Mouse (Mus musculus): ENCODE results near the gene Chmp1a.
"Not testable (repeated sequence)": the region's sequence is repeated elsewhere in the genome, so short reads cannot be mapped to it uniquely, and the experiment has no call there.

Chmp1a gene

DNA sequence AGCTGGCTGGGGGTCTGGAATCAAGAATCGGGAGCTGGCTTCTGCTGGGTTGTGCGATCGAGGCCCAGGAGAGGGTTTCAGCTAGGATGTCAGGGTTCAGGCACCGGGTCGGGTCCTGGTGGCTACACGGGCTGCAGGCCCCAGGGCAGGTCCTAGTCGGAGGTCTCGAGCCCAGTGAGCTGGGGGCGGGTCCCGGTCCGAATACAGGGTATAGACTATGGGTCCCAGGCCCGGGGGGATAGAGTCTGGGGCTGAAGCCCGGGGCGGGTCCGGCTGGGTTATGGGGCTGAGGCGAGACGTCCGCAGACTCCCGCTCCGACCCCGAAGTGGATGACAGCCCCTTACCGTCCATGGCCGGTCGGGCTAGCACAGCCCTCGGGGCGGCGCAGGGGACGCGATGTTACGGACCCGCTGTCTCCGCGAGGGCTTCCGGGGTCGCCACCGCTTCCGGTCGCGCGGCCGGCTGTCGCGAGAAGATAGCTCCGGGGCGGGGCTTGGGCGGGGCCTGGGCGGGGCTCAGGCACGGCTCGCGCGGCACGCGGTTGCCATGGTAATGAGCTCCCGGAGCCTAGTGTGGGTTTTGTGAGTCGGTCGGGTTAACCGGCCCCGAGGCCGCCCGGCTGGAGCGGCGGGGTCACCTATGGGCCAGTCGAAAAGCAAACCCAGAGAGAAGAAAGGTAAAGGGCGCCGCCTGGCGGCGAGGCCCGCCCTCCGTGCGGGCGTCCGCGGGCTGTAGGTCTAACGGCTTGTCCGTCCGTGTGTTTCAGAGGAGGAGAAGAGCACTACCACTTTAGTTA lies at the start of gene Chmp1a, which contains the start of gene Spata33:
TSS of gene Chmp1a (minus strand) at position 443 of the 797 bp plus-strand sequence.
TSS of gene Spata33 (plus strand) at position 512 of the 797 bp plus-strand sequence.
- DNase-seq = peak; percentile 97

DNA sequence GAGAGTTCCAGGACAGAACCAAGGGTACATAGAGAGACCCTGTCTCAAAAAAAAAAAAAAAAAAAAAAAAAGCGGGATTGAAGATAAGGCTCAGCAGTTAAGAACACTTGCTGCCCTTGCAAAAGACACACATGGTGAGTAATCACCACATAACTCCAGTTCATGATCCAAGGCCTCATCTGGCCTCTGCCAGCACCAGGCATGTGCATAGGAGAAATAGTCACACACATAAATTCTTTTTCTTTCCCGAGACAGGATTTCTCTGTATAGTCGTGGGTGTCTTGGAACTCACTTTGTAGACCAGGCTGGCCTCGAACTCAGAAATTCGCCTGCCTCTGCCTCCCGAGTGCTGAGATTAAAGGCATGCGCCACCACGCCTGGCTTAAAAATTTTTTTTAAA lies 45.0 kb upstream of the Chmp1a start:
- not testable (repeated sequence) for DNase-seq

DNA sequence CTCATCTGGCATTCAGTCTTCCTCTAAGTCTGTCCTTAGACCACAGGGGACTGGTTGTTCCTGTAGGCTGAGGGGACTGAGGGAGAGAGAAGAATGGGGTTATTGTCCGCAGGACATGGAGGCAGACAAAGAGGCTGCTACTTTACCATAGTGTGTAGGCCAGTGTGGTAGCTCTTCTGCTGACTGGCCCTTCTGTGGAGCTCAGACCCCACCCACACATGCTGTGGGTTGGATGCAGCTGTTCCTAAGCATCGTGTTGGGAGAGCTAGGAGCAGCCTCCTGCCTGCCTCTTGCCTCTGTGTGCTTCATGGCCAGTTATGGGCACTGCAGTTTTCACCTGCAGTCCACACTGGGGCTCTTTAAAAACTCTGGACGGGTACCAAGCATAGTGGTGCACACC lies 44.6 kb upstream of the Chmp1a start:
- DNase-seq = no peak

DNA sequence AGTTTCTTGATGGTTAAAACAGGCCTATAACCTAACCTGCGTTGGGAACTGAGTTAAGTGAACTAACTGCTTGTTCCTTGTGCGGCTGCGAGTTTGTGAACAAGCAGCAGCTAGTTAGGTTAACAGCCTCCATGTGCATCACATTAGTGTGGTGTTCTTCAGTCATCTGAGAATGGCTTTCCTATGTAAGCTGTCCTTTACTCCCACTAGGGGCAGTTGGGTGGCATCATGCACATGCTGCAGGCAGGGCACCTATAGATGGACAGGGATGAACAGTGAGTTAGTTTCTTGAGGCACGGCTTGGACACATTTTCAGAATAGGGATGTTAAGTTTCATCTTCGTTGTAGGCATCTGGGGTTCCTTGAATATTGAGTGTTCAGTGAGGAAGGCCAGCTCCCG lies 42.6 kb upstream of the Chmp1a start:
- no peak for DNase-seq

DNA sequence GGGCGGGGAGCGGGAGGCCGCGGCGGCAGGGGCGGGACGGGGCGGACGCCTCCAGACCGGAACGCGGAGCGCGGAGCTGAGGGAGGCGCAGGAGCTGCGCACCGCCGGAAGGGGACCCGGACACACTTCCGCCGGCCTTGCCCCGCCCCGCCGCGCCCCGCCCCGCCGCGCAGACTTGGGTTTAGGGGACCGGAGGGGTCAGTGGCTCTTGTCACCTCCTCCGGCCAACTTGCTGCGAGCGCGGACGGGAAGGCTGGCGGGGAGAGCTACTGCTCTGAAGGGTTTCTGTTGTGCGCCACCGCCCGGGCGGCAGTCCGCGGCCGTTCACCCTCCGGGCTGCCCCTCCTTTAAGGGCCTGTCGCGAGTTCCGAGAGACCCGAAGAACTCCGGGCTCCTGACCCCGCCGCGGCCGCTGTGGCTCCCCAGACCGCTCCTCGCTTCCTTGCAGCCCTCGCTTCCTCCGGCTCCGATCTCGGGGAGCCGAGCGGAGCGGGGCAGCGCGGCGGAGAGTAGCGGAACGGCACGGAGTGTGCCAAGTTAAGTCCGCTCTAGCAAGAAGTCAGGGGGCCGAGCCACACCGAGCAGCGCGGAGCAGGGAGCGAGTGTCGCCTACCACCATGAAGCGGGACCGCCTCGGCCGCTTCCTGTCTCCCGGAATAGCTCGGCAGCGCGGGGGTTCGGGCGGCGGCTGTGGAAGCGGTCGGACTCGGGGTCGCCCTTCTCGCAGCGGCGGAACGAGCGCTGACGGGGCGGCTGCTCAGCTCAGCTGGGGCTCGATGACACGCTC lies 41.7 kb upstream of the Chmp1a start, which contains the start of the genes Zfp276 and Vps9d1:
TSS of gene Zfp276 (plus strand) at position 97 of the 787 bp plus-strand sequence.
TSS of gene Vps9d1 (minus strand) at position 250 of the 787 bp plus-strand sequence.
- peak; percentile 89 for DNase-seq

DNA sequence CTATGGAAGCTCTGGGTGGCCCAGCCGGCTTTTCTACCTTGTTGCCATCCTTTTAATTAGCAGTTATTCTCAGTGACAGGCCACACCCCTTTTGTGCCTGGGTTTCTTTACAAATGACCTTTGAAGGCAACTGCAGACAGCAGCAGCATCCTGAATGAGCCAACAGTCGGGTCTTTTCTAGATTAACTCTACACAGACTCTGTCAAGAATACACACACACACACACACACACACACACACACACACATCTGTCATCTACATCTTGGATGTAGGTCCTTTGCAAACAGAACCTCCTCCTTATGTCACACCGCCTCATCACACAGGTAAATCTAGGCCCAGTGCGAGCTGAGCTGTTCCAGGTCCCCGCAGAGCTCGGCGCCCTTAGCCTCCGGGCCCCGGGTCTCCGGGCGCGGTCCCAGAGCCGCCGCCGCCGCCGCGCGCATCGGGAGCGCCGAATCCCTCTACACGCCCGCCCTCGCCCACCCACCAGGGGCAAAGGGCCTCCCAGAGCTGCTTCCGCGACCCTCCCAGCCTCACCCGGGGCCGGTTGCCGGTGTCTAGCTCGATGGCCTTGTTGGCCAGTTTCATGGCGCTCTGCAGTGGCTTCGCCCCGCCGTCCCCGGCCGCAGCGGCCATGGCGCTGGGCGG lies 41.0 kb upstream of the Chmp1a start:
- no peak for DNase-seq

DNA sequence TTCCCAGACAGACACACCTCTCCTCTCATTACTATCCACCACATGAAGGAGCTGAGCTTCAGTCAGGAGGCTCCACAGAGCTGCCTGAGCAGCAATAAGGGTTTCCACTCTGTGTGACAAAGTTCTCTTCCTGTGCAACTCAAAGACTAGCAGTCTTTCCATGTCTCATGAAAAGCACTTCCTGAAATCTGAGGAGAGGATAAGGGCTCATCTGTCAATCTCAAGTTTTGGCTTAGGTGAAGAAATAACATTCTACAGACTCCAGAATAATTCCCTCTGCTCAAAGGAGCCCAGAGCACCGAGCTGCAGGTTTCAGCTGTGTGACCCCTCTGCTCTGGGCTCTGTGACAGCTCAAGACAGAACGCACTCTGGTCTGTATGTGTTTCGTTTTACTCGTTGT lies 40.4 kb upstream of the Chmp1a start:
- no peak for DNase-seq

DNA sequence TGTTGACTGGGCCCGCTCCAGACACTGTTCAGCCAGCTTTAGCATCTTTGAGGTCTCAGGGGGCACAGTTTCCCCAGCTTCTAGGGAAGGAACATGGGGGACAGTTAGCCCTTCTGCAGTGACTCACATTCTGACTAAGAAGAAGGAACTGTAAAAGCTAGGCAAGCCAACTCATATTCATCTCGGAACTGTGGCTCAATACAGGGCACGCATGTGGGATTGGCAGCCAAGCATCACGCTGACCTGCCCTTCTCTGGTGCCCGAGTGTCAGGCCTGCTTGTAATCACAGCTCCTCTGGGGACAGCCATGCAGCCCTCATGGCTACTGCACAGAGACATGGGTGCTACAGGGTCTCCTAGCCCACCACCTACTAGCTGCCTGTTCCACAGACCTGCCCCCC lies 38.4 kb upstream of the Chmp1a start:
- DNase-seq = no peak

DNA sequence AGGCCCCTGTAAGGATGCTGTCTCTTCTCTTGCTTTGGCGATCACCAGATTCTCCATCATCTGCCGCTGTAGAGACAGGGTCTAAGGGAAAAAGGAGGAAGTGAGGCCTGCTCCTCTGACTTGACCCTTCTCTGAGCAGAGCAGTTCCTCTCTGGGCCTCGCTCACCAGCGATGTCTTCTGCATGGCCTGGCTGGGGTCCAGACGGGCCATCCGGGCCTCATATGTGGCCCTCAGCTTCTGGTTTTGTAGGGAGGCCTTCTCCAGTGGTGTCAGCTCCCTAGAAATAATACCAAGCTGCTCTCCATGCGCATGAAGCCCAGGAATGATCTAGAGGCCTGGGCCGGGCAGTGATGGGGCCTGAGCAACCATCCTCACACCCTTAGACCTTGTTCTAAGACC lies 36.0 kb upstream of the Chmp1a start:
- no peak for DNase-seq

DNA sequence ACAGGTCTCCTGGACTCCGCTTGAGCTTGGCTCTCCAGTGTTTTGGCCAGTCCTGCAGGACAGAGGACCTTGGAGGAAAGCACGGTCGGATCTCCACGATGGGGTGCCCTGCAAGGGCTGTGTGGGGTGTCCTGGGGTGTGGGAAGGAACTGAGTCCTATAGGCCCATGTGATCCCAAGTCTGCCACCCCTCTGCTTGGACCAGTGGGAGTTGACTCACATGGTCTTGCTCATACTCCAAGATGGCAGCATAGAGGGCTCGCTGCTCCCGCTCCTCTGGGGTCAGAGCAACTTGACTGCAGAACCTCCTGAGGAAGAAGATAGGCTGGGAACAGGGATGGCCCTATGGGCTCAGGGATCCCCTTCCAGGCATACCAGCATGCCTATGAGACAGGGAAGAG lies 35.2 kb upstream of the Chmp1a start:
- no peak for DNase-seq

DNA sequence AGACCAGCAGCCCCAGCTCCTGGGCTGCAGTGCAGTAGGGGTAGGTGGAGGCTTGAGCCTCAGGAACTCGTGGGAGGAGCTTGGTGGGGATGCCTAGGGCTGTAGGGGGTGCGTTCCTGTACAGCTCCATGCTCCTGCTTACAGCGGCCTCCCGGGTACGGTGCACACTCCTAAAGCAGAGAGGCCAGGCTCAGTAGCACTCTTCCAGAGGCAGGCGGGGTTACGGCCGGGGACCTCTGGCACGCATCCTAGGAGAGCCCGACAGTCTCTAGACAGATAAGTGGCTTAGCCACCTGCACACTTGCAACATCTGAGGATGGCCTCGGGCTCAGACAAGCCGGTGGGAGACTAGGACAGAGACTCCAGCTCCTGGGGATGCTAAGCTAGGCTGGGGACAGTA lies 33.0 kb upstream of the Chmp1a start:
- no peak for DNase-seq

DNA sequence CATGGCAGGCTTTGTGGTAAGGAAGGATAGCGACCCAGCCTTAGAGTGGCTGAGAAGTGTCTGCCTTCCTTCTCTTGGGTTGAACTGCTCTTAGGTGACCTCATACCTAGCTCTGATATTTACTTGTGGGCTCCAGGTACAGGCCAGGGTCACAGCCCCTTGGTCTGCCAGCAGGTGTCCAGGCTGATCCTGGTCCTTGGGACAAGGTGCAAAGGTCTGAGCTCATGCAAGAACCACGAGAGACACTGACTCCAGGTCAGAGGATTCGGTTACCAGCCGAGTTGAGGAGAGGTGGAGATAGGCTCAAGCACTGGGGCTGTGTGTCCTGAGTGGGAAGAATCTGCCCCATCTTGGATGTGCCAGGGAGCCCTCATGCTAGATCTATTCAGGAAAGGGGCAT lies 31.8 kb upstream of the Chmp1a start:
- DNase-seq = no peak

DNA sequence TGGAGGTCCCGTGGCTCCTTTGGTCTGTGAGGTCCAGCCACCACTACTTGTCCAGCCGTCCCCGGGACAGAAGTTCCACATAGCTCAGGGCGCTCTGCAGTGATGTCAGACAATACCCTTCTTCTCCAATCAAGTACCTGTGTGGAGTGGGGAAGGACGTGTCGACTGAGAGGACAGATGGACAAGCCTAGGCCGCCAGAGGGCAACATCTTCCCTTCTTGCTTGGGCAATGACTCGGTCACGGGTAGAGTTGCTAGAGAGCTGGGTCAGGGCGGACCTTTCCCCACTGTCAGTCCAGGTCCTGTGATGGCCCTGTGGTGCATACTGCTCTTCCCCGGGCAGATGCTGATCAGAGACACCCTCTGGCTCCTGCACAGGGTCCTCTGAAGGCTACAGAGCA lies 30.5 kb upstream of the Chmp1a start:
- no peak for DNase-seq

DNA sequence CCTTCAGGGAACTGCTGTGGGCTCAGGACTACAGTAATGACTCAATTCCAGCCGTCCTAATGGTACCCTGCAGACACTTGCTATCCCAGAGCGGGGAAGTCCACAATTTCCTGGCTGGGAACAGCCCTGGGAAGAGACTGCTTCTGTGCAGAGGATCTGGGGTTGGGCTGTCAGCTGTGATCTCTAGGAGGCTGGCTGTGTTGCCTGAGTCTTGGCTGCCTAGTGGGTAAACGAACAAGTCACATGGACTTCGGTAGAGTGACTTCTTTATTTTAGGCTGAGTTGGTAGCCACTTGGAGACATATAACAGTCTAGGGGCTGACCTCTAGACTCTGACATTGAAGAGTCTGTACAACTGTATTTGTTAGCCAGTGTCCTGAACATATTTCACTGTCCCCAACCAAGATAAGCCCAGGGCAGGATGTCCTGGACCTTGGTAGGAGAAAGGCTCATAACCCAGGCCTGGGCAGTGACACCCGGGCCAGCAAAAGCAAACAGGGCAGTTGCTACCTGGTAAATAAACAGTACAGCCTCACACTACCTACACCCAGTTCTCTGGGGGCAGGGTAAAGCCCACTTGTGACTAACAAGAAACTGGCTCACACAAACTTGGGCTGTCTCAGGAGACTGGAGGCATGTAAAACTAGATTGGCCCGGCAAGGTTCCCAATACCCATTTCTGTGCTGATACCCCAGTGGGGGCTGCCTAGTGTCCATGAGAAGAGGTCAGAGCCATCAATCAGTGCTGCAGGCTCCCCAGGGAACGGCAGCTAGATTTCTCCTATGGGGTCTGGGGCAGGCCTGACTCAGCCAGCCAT lies 29.8 kb upstream of the Chmp1a start:
- DNase-seq = no peak

DNA sequence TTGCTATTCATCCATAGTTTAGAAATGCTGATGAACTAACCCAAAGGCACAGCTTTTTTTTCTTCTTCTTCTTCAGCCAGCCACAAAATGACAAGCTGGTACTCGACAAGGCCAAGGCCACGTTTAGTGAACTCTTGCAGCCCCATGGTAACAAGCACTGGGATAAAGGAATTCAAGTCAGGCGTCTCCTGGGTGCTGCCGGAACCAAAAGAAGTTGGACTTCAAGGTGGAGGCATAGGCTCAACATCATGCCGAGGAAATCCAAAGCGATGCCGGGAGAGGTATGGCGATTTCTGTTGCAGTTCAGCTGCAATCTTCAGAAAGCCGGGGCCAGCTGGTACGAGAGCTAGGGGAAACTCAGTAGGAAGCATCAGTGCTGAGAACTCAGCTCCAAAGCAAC lies 26.8 kb upstream of the Chmp1a start:
- DNase-seq = no peak

DNA sequence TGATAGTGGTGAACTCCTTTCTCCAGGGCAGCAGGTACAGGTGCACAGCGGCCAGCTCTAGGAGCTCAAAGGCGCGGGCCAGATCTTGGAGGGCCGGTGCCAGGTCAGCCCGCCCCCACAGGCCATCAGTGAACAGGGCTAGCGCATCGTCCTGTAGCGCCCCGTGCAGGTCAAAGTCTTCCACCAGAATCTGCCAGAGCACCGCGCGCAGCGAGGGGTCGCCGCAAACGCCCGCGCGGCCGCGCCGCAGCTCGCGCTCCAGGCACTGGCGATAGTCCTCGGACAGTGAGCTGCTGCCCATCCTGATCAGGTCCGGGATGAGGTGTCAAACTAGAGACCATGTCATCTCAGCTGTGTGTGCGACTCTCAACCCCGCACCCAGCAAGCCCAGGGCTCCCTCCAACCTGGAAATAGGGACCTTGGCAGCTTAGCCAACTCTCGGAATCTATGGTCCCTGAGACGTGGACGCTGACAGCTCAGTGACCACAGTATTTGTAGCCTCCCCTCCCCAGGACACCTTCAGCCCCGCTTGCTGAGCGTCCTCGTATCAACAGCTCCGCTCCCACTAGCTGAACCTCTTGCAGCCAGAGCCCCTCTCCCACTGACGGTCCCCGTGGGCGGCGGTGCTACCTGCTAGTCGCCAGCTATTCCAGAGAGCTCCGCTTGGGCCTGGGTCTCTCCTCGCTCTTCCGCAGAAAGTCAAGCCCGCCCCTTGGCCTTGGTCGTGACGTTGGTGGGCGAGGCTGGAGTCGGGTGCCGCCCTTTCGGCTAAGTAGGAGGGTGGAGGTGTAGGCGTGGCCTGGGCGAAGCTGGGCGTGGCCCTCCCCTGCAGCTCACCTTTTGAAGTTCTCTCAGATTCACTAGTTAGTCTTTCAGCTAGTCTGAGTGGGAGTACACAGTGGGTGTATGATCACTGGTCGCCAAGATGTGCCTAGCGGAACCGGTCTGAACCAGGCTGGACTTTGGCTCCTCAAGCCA lies 23.2 kb upstream of the Chmp1a start, which contains the start of gene Spata2l:
TSS of gene Spata2l (minus strand) at position 714 of the 978 bp plus-strand sequence.
- peak; percentile 89 for DNase-seq

DNA sequence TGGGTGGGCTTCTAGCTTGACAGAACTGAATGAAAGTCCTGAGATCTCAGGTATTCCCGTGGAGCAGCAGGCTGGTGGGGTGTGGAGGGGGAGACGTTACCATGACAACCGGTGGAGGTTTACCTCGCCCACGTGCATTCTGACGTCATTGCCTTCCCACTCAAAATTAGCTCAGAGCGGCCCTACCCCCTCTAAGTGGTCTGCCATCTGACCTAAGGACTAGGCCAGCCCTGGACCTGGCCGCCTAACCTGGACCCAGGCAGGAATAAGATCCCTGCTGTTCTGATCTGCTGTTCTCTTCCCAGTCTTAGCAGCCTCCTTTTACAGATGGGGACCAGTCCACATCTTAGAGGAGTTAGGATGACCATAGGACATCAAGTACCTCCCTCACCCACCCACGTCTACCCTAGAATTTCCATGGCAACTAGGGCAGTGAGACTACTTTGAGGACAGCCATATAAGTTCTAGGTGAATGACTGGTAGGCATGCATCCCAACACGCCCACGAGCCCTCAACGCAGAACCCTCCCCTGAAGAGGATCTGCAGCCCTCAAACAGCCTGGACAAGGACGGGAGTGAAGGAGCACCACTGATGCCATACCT lies 22.5 kb upstream of the Chmp1a start:
- peak; percentile 44 for DNase-seq

DNA sequence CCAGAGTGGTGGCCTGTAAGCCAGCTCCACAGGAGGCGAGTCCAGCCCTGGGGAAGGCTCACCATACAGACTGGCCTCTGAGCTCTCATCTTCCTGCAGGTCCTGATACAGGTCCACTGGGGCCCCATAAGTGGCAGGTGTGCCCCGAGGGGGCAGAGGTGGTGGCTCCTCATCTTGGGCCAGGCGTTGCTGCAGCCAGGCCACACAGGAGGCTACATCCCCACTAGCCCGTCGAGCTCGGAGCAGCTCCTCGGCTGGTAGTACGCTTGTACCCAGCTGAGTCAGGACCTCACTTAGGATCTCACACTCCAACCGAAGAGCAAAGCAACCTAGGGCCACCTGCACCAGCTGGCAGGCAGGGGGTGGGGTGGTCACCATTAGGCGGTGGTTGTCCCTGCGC lies 21.2 kb upstream of the Chmp1a start:
- DNase-seq = no peak

DNA sequence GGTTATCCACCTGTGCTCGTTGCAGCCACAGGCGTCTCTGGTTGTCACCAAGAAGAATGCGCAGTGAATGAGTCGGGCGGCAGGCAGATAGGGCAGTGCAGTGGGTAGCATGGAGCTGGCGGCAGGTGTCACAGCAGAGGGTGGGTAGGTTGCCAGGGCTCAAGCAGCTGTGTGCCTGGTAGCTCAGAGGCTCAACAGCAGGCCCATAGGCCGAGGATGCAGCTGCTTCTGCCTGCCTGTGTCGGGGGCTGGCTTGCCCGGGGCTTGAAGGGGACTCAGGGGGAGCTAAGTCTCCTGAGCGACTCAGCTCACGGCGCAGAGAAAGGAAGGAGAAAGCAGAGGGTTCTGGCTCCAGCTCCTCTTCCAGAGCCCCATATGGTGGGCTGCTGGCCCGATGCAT lies 20.7 kb upstream of the Chmp1a start:
- peak; percentile 36 for DNase-seq

DNA sequence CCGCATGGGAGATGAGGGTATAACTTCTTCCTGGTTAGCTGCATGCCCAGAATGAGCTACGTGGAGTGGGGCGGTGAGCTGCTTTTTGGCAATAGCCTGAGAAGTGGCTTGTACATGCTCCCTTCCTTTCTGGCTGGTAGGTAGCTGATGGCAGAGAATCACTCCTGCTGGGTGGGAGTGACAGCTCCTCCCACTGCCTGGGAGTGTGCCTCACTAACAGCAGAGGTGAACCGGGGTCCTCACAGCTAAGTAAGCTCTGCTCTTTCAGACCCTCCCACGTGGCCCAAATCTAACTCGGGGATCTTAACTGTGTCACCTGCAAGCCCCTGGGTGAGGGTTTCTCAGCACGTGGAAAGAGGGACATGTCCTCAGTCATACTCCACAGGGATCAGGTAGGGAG lies 20.0 kb upstream of the Chmp1a start:
- no peak for DNase-seq

DNA sequence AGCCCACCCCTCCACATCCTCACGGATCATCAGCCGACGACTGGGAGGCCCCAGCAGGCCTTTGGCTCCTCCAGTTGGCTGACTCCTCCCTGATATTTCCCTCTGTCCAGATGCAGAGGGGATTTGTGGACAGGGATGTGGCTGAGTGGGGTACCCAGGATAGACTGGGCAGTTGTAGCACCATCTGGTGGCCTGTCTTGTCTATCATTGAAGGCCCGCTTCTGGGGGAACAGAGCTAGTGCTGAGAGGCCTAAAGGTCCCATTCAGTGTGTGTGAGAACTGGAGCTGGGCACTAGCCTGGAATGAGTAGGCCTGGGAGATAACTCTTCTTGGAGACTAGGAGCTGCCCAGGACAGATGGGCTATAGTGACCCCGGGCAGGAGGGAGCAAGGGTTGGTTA lies 19.2 kb upstream of the Chmp1a start:
- peak; percentile 67 for DNase-seq
